Mouse (Mus musculus) CH12.LX (cell line): Measurements from ENCODE around the gene Kif1bp.
A peak's percentile ranks its signal among the peaks of the same experiment; 100 is the strongest.

Experiments used
- MYC ChIP-seq: IDR thresholded peaks from 2 replicates; pipeline ENCODE4 v1.6.1; 2011; ENCODE audit warnings: low read depth, mild to moderate bottlenecking, improper control_type of control experiment, low read length
- POLR2A ChIP-seq: IDR thresholded peaks from 2 replicates; pipeline ENCODE4 v1.6.1; 2011; ENCODE audit warnings: low read depth, mild to moderate bottlenecking, improper control_type of control experiment, low read length
- RCOR1 ChIP-seq: conservative IDR thresholded peaks from 2 replicates; pipeline ENCODE4 v1.6.1; 2012; ENCODE audit warnings: low read depth, mild to moderate bottlenecking, inconsistent platforms, low read length, improper control_type of control experiment
- ZKSCAN1 ChIP-seq: IDR thresholded peaks from 2 replicates; pipeline ENCODE4 v1.6.1; 2012; ENCODE audit warnings: low read depth, inconsistent platforms, low read length, improper control_type of control experiment, borderline replicate concordance

GRCm38 (mm10) chr10:62506019-62506556 is 72.2 kb downstream of the Kif1bp start:
- 0 out of 2 replicates have a peak, but pooled peaks have one; percentile 8 for TF ChIP-seq RCOR1
- TF ChIP-seq ZKSCAN1, result no peak
- TF ChIP-seq POLR2A, result peak; percentile 60; the same call in 1 of the 2 replicates
- TF ChIP-seq MYC, result peak; percentile 97
